Mouse (Mus musculus) midbrain, postnatal 0 days (tissue): ENCODE measurements around the gene Stard10. TPM values are rescaled to one million over a fixed set of nuclear protein-coding genes. Genes with fewer than 3 reads are reported as not detected.

Source experiments
- ATAC-seq: fragments of 200-750 bp; cut with Nextera tagmentation; 2 replicates; pipeline ENCODE4 v1.8.0; 2017; ENCODE audit warnings: moderate number of reproducible peaks, mild to moderate bottlenecking, moderate TSS enrichment, moderate library complexity; ENCODE audit not compliant: low FRiP score
- DNase-seq: peaks from one replicate; pipeline ENCODE4 v3.0.0-alpha.2; 2015; ENCODE audit warnings: low spot score
- H3K27ac ChIP-seq: fragments of 300-500 bp; sonication (generic); 2 replicates; pipeline ENCODE4 v1.5.1; 2014; ENCODE audit warnings: low read depth, mild to moderate bottlenecking, low read length, mixed read lengths
- H3K27me3 ChIP-seq: fragments of 300-500 bp; sonication (generic); 2 replicates; pipeline ENCODE4 v1.6.1; 2014; ENCODE audit warnings: low read length, control low read depth, mixed read lengths; ENCODE audit not compliant: insufficient read depth
- H3K36me3 ChIP-seq: fragments of 300-500 bp; sonication (generic); 2 replicates; pipeline ENCODE4 v1.6.1; 2014; ENCODE audit warnings: low read length, control low read depth, mixed read lengths; ENCODE audit not compliant: insufficient read depth
- H3K4me1 ChIP-seq: fragments of 300-500 bp; sonication (generic); 2 replicates; pipeline ENCODE4 v1.6.1; 2014; ENCODE audit warnings: mild to moderate bottlenecking, control low read depth, antibody characterized with exemption, low read length, mixed read lengths; ENCODE audit not compliant: insufficient read depth
- H3K4me2 ChIP-seq: fragments of 300-500 bp; sonication (generic); 2 replicates; pipeline ENCODE4 v1.6.1; 2014; ENCODE audit warnings: low read depth, mild to moderate bottlenecking, low read length, mixed read lengths; ENCODE audit not compliant: poor library complexity, severe bottlenecking
- H3K4me3 ChIP-seq: fragments of 300-500 bp; sonication (generic); 2 replicates; pipeline ENCODE4 v1.5.1; 2014; ENCODE audit warnings: low read depth, mild to moderate bottlenecking, low read length, moderate library complexity
- H3K9ac ChIP-seq: fragments of 300-500 bp; sonication (generic); replicated peaks from 2 replicates; pipeline ENCODE4 v1.6.1; 2014; ENCODE audit warnings: mild to moderate bottlenecking, low read length, moderate library complexity, mixed read lengths; ENCODE audit not compliant: poor library complexity, severe bottlenecking
- H3K9me3 ChIP-seq: fragments of 300-500 bp; sonication (generic); 2 replicates; pipeline ENCODE4 v1.6.1; 2016; ENCODE audit warnings: low read length, control low read depth
- CTCF ChIP-seq: IDR thresholded peaks from 2 replicates; pipeline ENCODE4 v1.5.1; 2016; ENCODE audit warnings: antibody characterized with exemption, mild to moderate bottlenecking
- WGBS: fragments of 180-500 bp; shearing (Covaris S2); extraction: QIAGEN DNeasy Blood & Tissue Kit; methylation state at CpG from one replicate; pipeline ENCODE4 v1.1.7; 2014; 5-methylcytosine and 5-hydroxymethylcytosine counted together
- polyA plus RNA-seq: library from polyadenylated mRNA; unstranded; fragments of >200 nt; fragmentation: Nextera tagmentation; extraction: Ambion mirVana; gene quantifications from 2 replicates; pipeline ENCODE4 v1.2.1, GENCODE M21; 2015
- total RNA-seq: library from RNA; depleted of rRNA; stranded (reverse); fragments of >200 nt; gene quantifications from 2 replicates; pipeline ENCODE4 v1.2.3, GENCODE M21; 2014

Gene Stard10
- total and polyA plus RNA-seq, 2 experiments from 2014 or later: 11.0 to 47.7 TPM

DNA sequence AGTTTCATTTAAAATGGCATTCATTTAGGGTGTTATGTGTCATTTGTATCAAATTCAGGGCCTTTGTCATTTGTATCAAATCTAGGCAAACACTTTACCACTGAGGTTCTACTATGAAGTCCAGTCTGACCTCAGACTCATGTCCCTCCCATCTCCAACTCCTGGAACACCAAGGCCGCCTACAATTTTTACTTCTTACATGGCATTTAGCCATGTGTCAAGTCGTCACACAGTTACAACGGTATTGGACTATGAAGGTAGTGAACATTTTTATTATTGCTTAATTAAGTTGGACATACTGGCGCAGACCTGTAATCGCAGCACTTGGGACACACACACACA, 6.9 kb upstream of the Stard10 start:
- no peaks in the 10 kb centered on the region for H3K36me3 ChIP-seq

DNA sequence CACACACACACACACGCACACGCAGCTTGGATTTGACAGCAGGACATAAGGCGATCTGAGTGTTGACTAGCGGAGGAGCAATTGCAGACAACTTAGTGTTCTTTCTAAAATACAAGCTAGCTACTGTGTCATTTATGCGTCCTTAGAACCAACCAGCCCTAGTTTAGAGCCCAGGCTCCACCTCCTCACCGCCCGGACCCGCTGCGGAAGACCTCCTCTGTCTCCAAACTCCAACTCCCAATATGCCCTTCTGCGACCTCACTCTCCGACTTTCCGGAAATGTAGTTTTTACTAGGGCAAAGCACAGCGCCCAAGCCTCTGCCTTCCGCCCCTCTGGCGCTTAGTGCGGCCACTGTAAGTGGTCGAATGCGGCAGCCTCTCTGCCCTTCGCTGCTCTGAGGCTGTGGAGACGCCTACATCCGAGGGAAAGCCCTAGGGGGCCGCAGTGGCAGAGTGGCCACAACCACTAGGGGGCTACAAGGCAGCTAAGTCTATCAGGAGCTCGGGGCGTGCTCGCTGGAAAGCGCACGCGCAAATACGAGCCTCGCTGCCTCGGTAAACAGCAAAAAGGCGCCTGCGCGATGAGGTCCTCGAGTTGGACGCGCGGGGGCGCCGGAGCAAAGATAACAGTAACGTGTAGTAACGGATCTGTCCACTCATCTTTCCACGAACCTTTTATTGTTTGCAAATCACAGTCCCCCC, 6.4 kb upstream of the Stard10 start:
- Histone ChIP-seq H3K9me3 (no peaks in the 10 kb centered on the region), H3K4me2 (peak overlapping the region; percentile 58), H3K27me3 (no peaks in the 10 kb centered on the region), H3K36me3 (no peaks in the 10 kb centered on the region), H3K9ac (peak overlapping the region; percentile 58), H3K4me3 (peak overlapping the region; percentile 58), H3K27ac (peak overlapping the region; percentile 78), H3K4me1 (no peaks in the 10 kb centered on the region)
- ATAC-seq: peak; percentile 94
- peak; percentile 99 for DNase-seq
- 1% methylated on average over 43 of the region's 43 CpGs for WGBS
- TF ChIP-seq CTCF: peak; percentile 94

More for the DNA sequence above, 6.9 kb upstream of the Stard10 start:
- H3K27me3 ChIP-seq: no peaks in the 10 kb centered on the region
- peak overlapping the region; percentile 58; the same call in 1 of the 2 replicates for H3K9ac ChIP-seq
- WGBS: 29% methylated on average over 5 of the region's 5 CpGs
- H3K4me1 ChIP-seq: no peaks in the 10 kb centered on the region
- H3K27ac ChIP-seq: peak overlapping the region; percentile 78; the same call in 1 of the 2 replicates
- H3K4me3 ChIP-seq: peak overlapping the region; percentile 58
- no peak for TF ChIP-seq CTCF
- no peaks in the 10 kb centered on the region for H3K9me3 ChIP-seq
- peak overlapping the region; percentile 58 for H3K4me2 ChIP-seq
- ATAC-seq (peak; percentile 21; the same call in 1 of the 2 replicates), DNase-seq (no peak)

DNA sequence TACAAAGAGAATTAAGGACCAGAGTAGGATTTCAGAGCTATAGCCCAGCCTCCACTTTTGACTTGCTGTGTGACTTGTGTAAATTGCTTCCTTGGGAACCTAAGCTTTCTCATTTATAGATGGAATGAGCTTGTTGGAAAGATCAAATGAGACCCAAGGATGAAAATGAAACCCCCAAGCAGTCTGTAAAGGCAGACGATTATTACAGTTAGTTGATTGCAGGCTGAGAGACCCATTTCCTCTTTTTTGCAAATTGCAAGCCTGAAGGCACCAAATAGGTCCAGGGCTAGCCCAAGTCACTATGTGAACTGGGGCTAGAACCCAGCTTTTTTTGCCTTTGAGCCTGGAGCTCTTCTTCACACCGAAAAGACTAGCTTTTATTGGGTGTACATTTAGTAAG, 5.8 kb upstream of the Stard10 start:
- Histone ChIP-seq H3K4me1 (no peaks in the 10 kb centered on the region), H3K9me3 (no peaks in the 10 kb centered on the region), H3K27me3 (no peaks in the 10 kb centered on the region), H3K4me2 (peak overlapping the region; percentile 58), H3K36me3 (no peaks in the 10 kb centered on the region), H3K9ac (peak overlapping the region; percentile 33; the same call in 1 of the 2 replicates), H3K27ac (peak overlapping the region; percentile 78), H3K4me3 (peak overlapping the region; percentile 58; the same call in 1 of the 2 replicates)
- no peak; the same call in 1 of the 2 replicates for ATAC-seq
- TF ChIP-seq CTCF: no peak
- 28% methylated on average over 2 of the region's 2 CpGs for WGBS
- DNase-seq: no peak

- H3K4me1 ChIP-seq: no peaks in the 10 kb centered on the region
- H3K27ac ChIP-seq: no peak overlapping the region
- no peak for ATAC-seq
These were observed 3.9 kb upstream of the Stard10 start for GRCm38 (mm10) chr7:101313033-101313432.

DNA sequence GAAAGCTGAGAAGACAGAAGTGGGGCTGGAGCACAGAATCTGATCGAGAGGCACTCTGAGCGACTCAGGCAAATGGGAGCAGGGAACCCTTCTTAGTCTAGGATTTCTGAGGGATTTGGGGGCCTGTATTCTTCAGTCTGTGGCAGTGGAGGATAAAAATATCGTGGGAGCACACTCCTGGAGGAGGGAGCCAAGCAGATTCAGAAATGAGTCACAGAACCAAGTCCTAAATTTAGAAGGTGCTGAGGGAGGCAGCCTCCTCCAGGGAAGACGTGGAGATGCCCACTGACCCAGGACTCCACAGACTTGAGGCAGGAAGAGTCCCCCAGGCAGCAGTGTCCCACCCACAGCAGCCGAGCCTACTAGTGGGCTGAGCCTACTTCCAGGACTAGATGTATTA, 2.5 kb upstream of the Stard10 start:
- DNase-seq: no peak
- H3K4me2 ChIP-seq: no peak overlapping the region
- H3K36me3 ChIP-seq: no peaks in the 10 kb centered on the region
- no peaks in the 10 kb centered on the region for H3K9me3 ChIP-seq
- H3K4me1 ChIP-seq: no peaks in the 10 kb centered on the region
- no peak for ATAC-seq
- no peak for TF ChIP-seq CTCF
- no peak overlapping the region for H3K27ac ChIP-seq
- no peak overlapping the region for H3K4me3 ChIP-seq
- no peak overlapping the region for H3K9ac ChIP-seq
- WGBS: 65% methylated on average over 5 of the region's 5 CpGs
- peaks cover 7% of the 10 kb centered on the region for H3K27me3 ChIP-seq

More at GRCm38 (mm10) chr7:101313033-101313432, 3.9 kb upstream of the Stard10 start:
- H3K4me3 ChIP-seq: no peak overlapping the region
- no peaks in the 10 kb centered on the region for H3K9me3 ChIP-seq
- no peak overlapping the region for H3K4me2 ChIP-seq
- no peaks in the 10 kb centered on the region for H3K36me3 ChIP-seq
- DNase-seq: no peak
- H3K27me3 ChIP-seq: no peaks in the 10 kb centered on the region
- H3K9ac ChIP-seq: no peak overlapping the region
- 68% methylated on average over 3 of the region's 3 CpGs for WGBS
- TF ChIP-seq CTCF: no peak

DNA sequence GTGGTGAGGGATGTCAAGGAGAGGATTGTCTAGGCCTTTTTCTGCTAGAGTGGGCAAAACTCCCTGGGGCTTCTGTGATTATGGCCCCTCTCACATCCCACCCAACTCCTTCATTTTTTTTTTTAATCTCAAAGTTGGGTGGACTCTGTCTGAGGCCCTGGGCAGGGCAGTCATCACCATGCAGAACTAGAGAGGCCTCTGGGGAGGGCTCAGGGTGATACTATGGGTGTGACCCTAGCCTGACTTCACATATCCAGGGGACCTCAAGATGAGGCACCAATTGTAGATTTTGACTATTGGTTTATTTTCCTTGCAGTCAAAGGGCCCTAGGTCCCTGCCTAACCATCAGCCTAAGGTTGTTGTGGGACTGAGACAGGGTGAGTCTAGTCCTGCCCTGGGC, 1.2 kb upstream of the Stard10 start:
- no peak for TF ChIP-seq CTCF

More for the DNA sequence above, 1.2 kb upstream of the Stard10 start:
- Histone ChIP-seq H3K4me2 (no peak overlapping the region), H3K27ac (no peak overlapping the region), H3K9me3 (no peaks in the 10 kb centered on the region), H3K36me3 (no peaks in the 10 kb centered on the region), H3K4me3 (no peak overlapping the region), H3K27me3 (peaks cover 7% of the 10 kb centered on the region), H3K4me1 (no peaks in the 10 kb centered on the region), H3K9ac (no peak overlapping the region)
- no peak for ATAC-seq
- no peak for DNase-seq
